Mouse (Mus musculus) megakaryocyte-erythroid progenitor cell, adult 5 weeks (primary cell): ENCODE data around the gene Olfr143. TPM values are rescaled to one million over a fixed set of nuclear protein-coding genes. Genes with fewer than 3 reads are reported as not detected.

Experiments used
- polyA plus RNA-seq: library from polyadenylated mRNA; stranded (reverse); fragments of >175 nt; gene quantifications from 2 replicates; pipeline ENCODE4 v1.2.3, GENCODE M21; 2012

Olfr143 gene
- not detected in 2 replicates for polyA plus RNA-seq

GRCm38 (mm10) chr9:38252474-38252873 lies at the start of gene Olfr143:
Gene Olfr143, plus strand, starts transcription at chr9:38252774.

GRCm38 (mm10) chr9:38208065-38208464 lies 44.5 kb upstream of the Olfr143 start, which contains the start of gene Olfr893:
Gene Olfr893, plus strand, starts transcription at chr9:38208365.

GRCm38 (mm10) chr9:38217755-38218154 lies 34.8 kb upstream of the Olfr143 start, which contains the start of gene Olfr894:
Gene Olfr894, plus strand, starts transcription at chr9:38218055.

GRCm38 (mm10) chr9:38267551-38267950 lies 15.0 kb downstream of the Olfr143 start, which contains the start of gene Olfr895:
Gene Olfr895, plus strand, starts transcription at chr9:38267851.

GRCm38 (mm10) chr9:38290807-38291206 lies 38.2 kb downstream of the Olfr143 start, which contains the start of gene Olfr896-ps1:
Gene Olfr896-ps1, plus strand, starts transcription at chr9:38291107.

Other genes starting within 250 kb of the Olfr143 start
- not detected in 2 replicates for gene Olfr883, start 227.0 kb upstream of the Olfr143 start, polyA plus RNA-seq
- gene Olfr884, start 206.2 kb upstream of the Olfr143 start, polyA plus RNA-seq, result not detected in 2 replicates
- gene Olfr885, start 191.5 kb upstream of the Olfr143 start, polyA plus RNA-seq, result not detected in 2 replicates
- gene Olfr887, start 168.7 kb upstream of the Olfr143 start, polyA plus RNA-seq, result 0.03 TPM in 1 of 2 replicates, not detected in the other
- not detected in 2 replicates for gene Olfr888, start 144.6 kb upstream of the Olfr143 start, polyA plus RNA-seq
- not detected in 2 replicates for gene Olfr889, start 137.6 kb upstream of the Olfr143 start, polyA plus RNA-seq
- not detected in 2 replicates for gene Olfr890, start 110.3 kb upstream of the Olfr143 start, polyA plus RNA-seq
- gene Olfr891, start 72.0 kb upstream of the Olfr143 start, polyA plus RNA-seq, result not detected in 2 replicates
- not detected in 2 replicates for gene Olfr893, start 44.4 kb upstream of the Olfr143 start, polyA plus RNA-seq
- gene Olfr894, start 34.7 kb upstream of the Olfr143 start, polyA plus RNA-seq, result not detected in 2 replicates
- not detected in 2 replicates for gene Olfr895, start 15.1 kb downstream of the Olfr143 start, polyA plus RNA-seq
- not detected in 2 replicates for gene Olfr896-ps1, start 38.3 kb downstream of the Olfr143 start, polyA plus RNA-seq
- 0.02 TPM in 1 of 2 replicates, not detected in the other for gene Olfr25, start 76.3 kb downstream of the Olfr143 start, polyA plus RNA-seq
- 0.03 and 0.04 TPM in 2 replicates for gene Olfr898, start 95.6 kb downstream of the Olfr143 start, polyA plus RNA-seq
- not detected in 2 replicates for gene Olfr250, start 114.1 kb downstream of the Olfr143 start, polyA plus RNA-seq
- gene Olfr251, start 124.3 kb downstream of the Olfr143 start, polyA plus RNA-seq, result not detected in 2 replicates
- gene Olfr147, start 148.9 kb downstream of the Olfr143 start, polyA plus RNA-seq, result not detected in 2 replicates
- not detected in 2 replicates for gene Olfr901, start 176.7 kb downstream of the Olfr143 start, polyA plus RNA-seq
- gene Olfr902, start 194.9 kb downstream of the Olfr143 start, polyA plus RNA-seq, result not detected in 2 replicates
- 0.02 TPM in 1 of 2 replicates, not detected in the other for gene Olfr904, start 210.4 kb downstream of the Olfr143 start, polyA plus RNA-seq
- not detected in 2 replicates for gene Olfr905, start 218.3 kb downstream of the Olfr143 start, polyA plus RNA-seq
- gene Olfr906, start 234.3 kb downstream of the Olfr143 start, polyA plus RNA-seq, result not detected in 2 replicates
- gene Olfr907, start 243.0 kb downstream of the Olfr143 start, polyA plus RNA-seq, result not detected in 2 replicates